Mouse (Mus musculus): ENCODE data around the gene Car8. TPM values are rescaled to one million over a fixed set of nuclear protein-coding genes. Genes with fewer than 3 reads are reported as not detected.
"Not testable (repeated sequence)": the region's sequence is repeated elsewhere in the genome, so short reads cannot be mapped to it uniquely, and the experiment has no call there.

Car8 gene
- total and polyA plus RNA-seq, 3 experiments, result 0.31 TPM; not detected in 1

DNA sequence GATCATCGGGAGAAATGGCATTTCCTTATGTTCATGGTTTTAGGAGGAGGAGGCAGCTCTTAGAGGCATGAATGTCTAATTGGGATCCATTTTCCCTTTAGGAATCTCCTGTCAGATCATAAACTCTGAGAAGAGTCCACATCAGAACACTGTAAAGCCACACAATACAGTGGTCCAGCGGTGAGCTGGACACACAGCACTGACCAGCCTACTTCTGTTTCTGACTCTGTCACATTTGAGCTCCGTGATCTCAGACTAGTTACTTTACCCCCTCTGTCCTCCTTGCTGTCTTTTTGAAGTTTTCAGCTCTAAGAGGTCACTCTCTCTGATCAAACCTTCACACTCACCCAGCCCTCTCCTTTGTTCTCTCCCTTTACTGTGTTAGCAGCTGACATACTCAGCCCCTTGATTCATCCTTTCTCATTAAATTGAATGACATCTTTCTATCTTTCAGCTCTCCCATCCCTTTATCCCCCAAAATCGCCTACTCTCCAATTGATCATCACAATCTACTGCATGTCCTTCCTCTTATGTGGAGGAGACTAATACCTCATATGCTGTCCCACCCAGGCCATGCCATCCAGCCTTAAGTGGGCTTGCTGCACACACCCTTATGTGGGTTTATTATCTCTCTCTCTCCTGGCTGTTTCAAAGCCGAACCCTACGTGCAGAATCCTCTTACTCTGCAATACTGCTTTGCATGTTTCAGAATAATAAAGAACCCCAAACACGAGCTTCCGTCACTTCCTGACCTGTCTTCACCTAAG is 51.7 kb downstream of the Car8 start:
- Histone ChIP-seq H3K9ac (ENCODE audit: control insufficient read depth, low read depth, low read length, poor library complexity, severe bottlenecking) (no peak overlapping the region), H3K9me3 (replicated peaks; ENCODE audit: insufficient read depth, low read length) (no peaks in the 10 kb centered on the region), H3K4me3 (ENCODE audit: control insufficient read depth in 1 of 2, insufficient read depth in 1 of 2, low read depth in 2 of 2, low read length in 2 of 2) (no peak overlapping the region), H3K79me2 (ENCODE audit: control insufficient read depth, insufficient read depth, low read length, poor library complexity) (no peaks in the 10 kb centered on the region), H3K27ac (ENCODE audit: control insufficient read depth, low read depth, low read length) (no peak overlapping the region), H3K27me3 (ENCODE audit: control insufficient read depth in 1 of 2, insufficient read depth in 2 of 2, low read length in 2 of 2) (no peaks in the 10 kb centered on the region), H3K36me3 (ENCODE audit: control insufficient read depth in 1 of 2, insufficient read depth in 2 of 2, low read length in 2 of 2) (no peaks in the 10 kb centered on the region), H3K4me1 (ENCODE audit: control insufficient read depth in 1 of 2, insufficient read depth in 2 of 2, low read length in 2 of 2) (no peaks in the 10 kb centered on the region)
- no peak for TF ChIP-seq RCOR1 (IDR thresholded peaks at IDR 0.05; ENCODE audit: low read depth, low read length)
- peak; percentile 10 for DNase-seq (ENCODE audit: low read depth, low spot score)

GRCm38 (mm10) chr4:8180576-8180975 is 58.3 kb downstream of the Car8 start:
- H3K79me2 ChIP-seq (ENCODE audit: control insufficient read depth, insufficient read depth, low read length, poor library complexity), result no peaks in the 10 kb centered on the region
- no peak overlapping the region for H3K27ac ChIP-seq (ENCODE audit: control insufficient read depth, low read depth, low read length)
- DNase-seq (ENCODE audit: low read depth, low spot score), result no peak
- H3K9ac ChIP-seq (ENCODE audit: control insufficient read depth, low read depth, low read length, poor library complexity, severe bottlenecking), result no peak overlapping the region
- H3K4me1 ChIP-seq (ENCODE audit: control insufficient read depth in 1 of 2, insufficient read depth in 2 of 2, low read length in 2 of 2), result no peaks in the 10 kb centered on the region
- TF ChIP-seq ZKSCAN1 (IDR thresholded peaks at IDR 0.05; ENCODE audit: low read depth, low read length) (no peak), ETS1 (IDR thresholded peaks at IDR 0.05; ENCODE audit: low read depth, low read length) (no peak), E2F4 (IDR thresholded peaks at IDR 0.05; ENCODE audit: borderline replicate concordance, low read depth, low read length) (no peak), ZMIZ1 (IDR thresholded peaks at IDR 0.05; ENCODE audit: low read depth, low read length) (no peak), JUND (IDR thresholded peaks at IDR 0.05; ENCODE audit: low read depth, low read length) (no peak), TBP (IDR thresholded peaks at IDR 0.05; ENCODE audit: low read depth, low read length) (no peak), MAFK (IDR thresholded peaks at IDR 0.05; ENCODE audit: borderline replicate concordance, low read depth, low read length) (no peak), TAL1 (IDR thresholded peaks at IDR 0.05; ENCODE audit: low read length) (no peak), POLR2A (IDR thresholded peaks at IDR 0.05; ENCODE audit: control insufficient read depth in 1 of 2, insufficient read depth in 1 of 2, low read depth in 1 of 2, low read length in 2 of 2, poor library complexity in 1 of 2) (no peak), MXI1 (IDR thresholded peaks at IDR 0.05; ENCODE audit: low read depth, low read length) (no peak), GATA1 (IDR thresholded peaks at IDR 0.05; ENCODE audit: low read depth, low read length) (no peak)
- no peaks in the 10 kb centered on the region for H3K27me3 ChIP-seq (ENCODE audit: control insufficient read depth in 1 of 2, insufficient read depth in 2 of 2, low read length in 2 of 2)
- H3K9me3 ChIP-seq (replicated peaks; ENCODE audit: insufficient read depth, low read length), result no peaks in the 10 kb centered on the region
- no peak overlapping the region for H3K4me3 ChIP-seq (ENCODE audit: control insufficient read depth in 1 of 2, insufficient read depth in 1 of 2, low read depth in 2 of 2, low read length in 2 of 2)
- no peaks in the 10 kb centered on the region for H3K36me3 ChIP-seq (ENCODE audit: control insufficient read depth in 1 of 2, insufficient read depth in 2 of 2, low read length in 2 of 2)

GRCm38 (mm10) chr4:8154589-8155198 is 84.1 kb downstream of the Car8 start:
- no peaks in the 10 kb centered on the region for H3K9me3 ChIP-seq (replicated peaks; ENCODE audit: insufficient read depth, low read length)
- TF ChIP-seq ELF1 (IDR thresholded peaks at IDR 0.05; ENCODE audit: low read depth, low read length), result no peak
- TF ChIP-seq TAL1 (IDR thresholded peaks at IDR 0.05; ENCODE audit: low read length), result no peak
- TF ChIP-seq RAD21 (IDR thresholded peaks at IDR 0.05; ENCODE audit: low read depth, low read length), result no peak
- no peak for TF ChIP-seq ZNF384 (IDR thresholded peaks at IDR 0.05; ENCODE audit: low read depth, low read length)
- H3K4me1 ChIP-seq (ENCODE audit: control insufficient read depth in 1 of 2, insufficient read depth in 2 of 2, low read length in 2 of 2), result no peaks in the 10 kb centered on the region
- H3K79me2 ChIP-seq (ENCODE audit: control insufficient read depth, insufficient read depth, low read length, poor library complexity), result no peaks in the 10 kb centered on the region
- no peaks in the 10 kb centered on the region for H3K27me3 ChIP-seq (ENCODE audit: control insufficient read depth in 1 of 2, insufficient read depth in 2 of 2, low read length in 2 of 2)
- H3K4me3 ChIP-seq (ENCODE audit: control insufficient read depth in 1 of 2, insufficient read depth in 1 of 2, low read depth in 2 of 2, low read length in 2 of 2), result no peak overlapping the region
- H3K36me3 ChIP-seq (ENCODE audit: control insufficient read depth in 1 of 2, insufficient read depth in 2 of 2, low read length in 2 of 2), result no peaks in the 10 kb centered on the region
- H3K27ac ChIP-seq (ENCODE audit: control insufficient read depth, low read depth, low read length), result no peak overlapping the region
- H3K9ac ChIP-seq (ENCODE audit: control insufficient read depth, low read depth, low read length, poor library complexity, severe bottlenecking), result no peak overlapping the region
- DNase-seq (ENCODE audit: low read depth, low spot score), result no peak

DNA sequence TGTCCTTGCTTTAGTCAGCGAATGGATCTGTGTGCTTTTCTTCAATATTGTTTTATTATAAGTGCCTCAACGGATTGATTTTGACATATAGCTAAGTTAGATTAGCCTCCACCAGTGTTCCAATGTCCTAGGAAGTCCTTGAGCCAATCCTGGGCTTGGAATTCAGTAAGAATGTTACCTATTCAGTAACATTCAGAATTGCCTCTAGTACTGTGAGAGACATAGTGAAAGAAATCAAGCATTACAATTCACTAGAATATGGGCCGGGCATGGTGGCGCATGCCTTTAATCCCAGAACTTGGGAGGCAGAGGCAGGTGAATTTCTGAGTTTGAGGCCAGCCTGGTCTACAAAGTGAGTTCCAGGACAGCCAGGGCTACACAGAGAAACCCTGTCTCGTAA is 84.9 kb downstream of the Car8 start:
- not testable (repeated sequence) for H3K4me1 ChIP-seq (ENCODE audit: control insufficient read depth in 1 of 2, insufficient read depth in 2 of 2, low read length in 2 of 2); H3K36me3 ChIP-seq (ENCODE audit: control insufficient read depth in 1 of 2, insufficient read depth in 2 of 2, low read length in 2 of 2); H3K79me2 ChIP-seq (ENCODE audit: control insufficient read depth, insufficient read depth, low read length, poor library complexity); H3K9ac ChIP-seq (ENCODE audit: control insufficient read depth, low read depth, low read length, poor library complexity, severe bottlenecking); H3K27me3 ChIP-seq (ENCODE audit: control insufficient read depth in 1 of 2, insufficient read depth in 2 of 2, low read length in 2 of 2); DNase-seq (ENCODE audit: low read depth, low spot score); H3K27ac ChIP-seq (ENCODE audit: control insufficient read depth, low read depth, low read length); H3K4me3 ChIP-seq (ENCODE audit: control insufficient read depth in 1 of 2, insufficient read depth in 1 of 2, low read depth in 2 of 2, low read length in 2 of 2); H3K9me3 ChIP-seq (replicated peaks; ENCODE audit: insufficient read depth, low read length)

All from MEL (cell line).